Mouse (Mus musculus) liver, embryonic 14.5 days (tissue): ENCODE data around the gene Prss36.

Experiments used
- CTCF ChIP-seq: IDR thresholded peaks from 2 replicates; pipeline ENCODE4 v1.5.1; 2016; ENCODE audit warnings: antibody characterized with exemption, low read depth, control low read depth
- EP300 ChIP-seq: IDR thresholded peaks from 2 replicates; pipeline ENCODE4 v1.6.1; 2016; ENCODE audit warnings: antibody characterized with exemption, low read depth

DNA sequence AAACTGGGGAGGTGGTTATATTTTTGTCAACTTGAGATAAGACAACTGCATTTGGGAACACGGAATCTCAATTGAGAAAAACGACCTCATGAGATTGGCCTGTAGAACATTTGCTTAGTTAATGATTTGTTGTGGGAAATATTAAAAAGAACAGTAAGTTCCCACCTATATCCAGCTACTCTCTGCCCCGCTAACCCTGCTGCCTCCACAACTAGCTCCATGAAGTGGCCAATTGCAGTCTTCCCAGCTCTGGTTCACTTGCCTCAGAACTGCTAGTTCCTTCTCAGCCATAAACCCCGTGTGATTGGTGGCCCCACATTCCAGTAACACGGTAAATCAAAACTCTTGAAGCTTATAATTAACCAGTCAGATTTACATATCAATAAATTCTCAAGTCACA lies 12.8 kb upstream of the Prss36 start:
- no peak for TF ChIP-seq CTCF
- no peak for TF ChIP-seq EP300
